Mouse (Mus musculus): ENCODE measurements at regions not wholly inside any gene's neighbourhood (a gene's known extent, or its start where the extent isn't known, plus 50 kb on each side); places are given as distances from the start of the nearest gene placed in this dataset.

- TF ChIP-seq CTCF (IDR thresholded peaks at IDR 0.05; ENCODE audit: borderline replicate concordance, insufficient read depth, low read depth, low read length), result no peak
- TF ChIP-seq POLR2A (IDR thresholded peaks at IDR 0.05; ENCODE audit: borderline replicate concordance, insufficient read depth, low read length), result no peak
Observed at GRCm38 (mm10) chr4:105629581-105629980, 160.1 kb upstream of the Gm12728 start.

Measured in cerebellum, adult 2 months (tissue).